Mouse (Mus musculus) liver, embryonic 15.5 days (tissue): ENCODE data around the gene Emc8. TPM values are rescaled to one million over a fixed set of nuclear protein-coding genes. Genes with fewer than 3 reads are reported as not detected.

Experiments
- ATAC-seq: fragments of 200-750 bp; cut with Nextera tagmentation; 2 replicates; pipeline ENCODE4 v1.8.0; 2017; ENCODE audit warnings: moderate number of reproducible peaks, mild to moderate bottlenecking, moderate library complexity; ENCODE audit not compliant: insufficient read depth
- H3K27ac ChIP-seq: fragments of 300-500 bp; sonication (generic); replicated peaks from 2 replicates; pipeline ENCODE4 v1.5.1; 2015; ENCODE audit warnings: mild to moderate bottlenecking, inconsistent platforms
- H3K27me3 ChIP-seq: fragments of 300-500 bp; sonication (generic); 2 replicates; pipeline ENCODE4 v1.6.1; 2015; ENCODE audit warnings: mild to moderate bottlenecking, inconsistent platforms
- H3K36me3 ChIP-seq: fragments of 300-500 bp; sonication (generic); replicated peaks from 2 replicates; pipeline ENCODE4 v1.6.1; 2015; ENCODE audit warnings: moderate library complexity, mild to moderate bottlenecking, inconsistent platforms
- H3K4me1 ChIP-seq: fragments of 300-500 bp; sonication (generic); replicated peaks from 2 replicates; pipeline ENCODE4 v1.6.1; 2015; ENCODE audit warnings: inconsistent platforms
- H3K4me2 ChIP-seq: fragments of 300-500 bp; sonication (generic); 2 replicates; pipeline ENCODE4 v1.6.1; 2015; ENCODE audit warnings: moderate library complexity, mild to moderate bottlenecking, inconsistent platforms
- H3K4me3 ChIP-seq: fragments of 300-500 bp; sonication (generic); replicated peaks from 2 replicates; pipeline ENCODE4 v1.5.1; 2015; ENCODE audit warnings: mild to moderate bottlenecking, inconsistent platforms
- H3K9ac ChIP-seq: fragments of 300-500 bp; sonication (generic); 2 replicates; pipeline ENCODE4 v1.6.1; 2015; ENCODE audit warnings: moderate library complexity, mild to moderate bottlenecking, inconsistent platforms
- H3K9me3 ChIP-seq: fragments of 300-500 bp; sonication (generic); replicated peaks from 2 replicates; pipeline ENCODE4 v1.6.1; 2016; ENCODE audit warnings: inconsistent platforms
- WGBS: fragments of 180-500 bp; shearing (Covaris S2); methylation state at CpG from one replicate; pipeline ENCODE4 v1.1.7; 2015; ENCODE audit warnings: mixed read lengths; ENCODE audit not compliant: insufficient replicate concordance; 5-methylcytosine and 5-hydroxymethylcytosine counted together
- polyA plus RNA-seq: library from polyadenylated mRNA; unstranded; fragments of >200 nt; fragmentation: Nextera tagmentation; extraction: Ambion mirVana; gene quantifications from 2 replicates; pipeline ENCODE4 v1.2.1, GENCODE M21; 2015

The Emc8 gene
- polyA plus RNA-seq, 1 experiment from 2014 or later = 100 TPM

- Histone ChIP-seq H3K9me3 (no peaks in the 10 kb centered on the region), H3K4me2 (peak overlapping the region; percentile 84), H3K27ac (no peak overlapping the region), H3K4me3 (peak overlapping the region; percentile 56), H3K4me1 (peaks cover 15% of the 10 kb centered on the region), H3K9ac (peak overlapping the region; percentile 11; the same call in 1 of the 2 replicates), H3K36me3 (no peaks in the 10 kb centered on the region), H3K27me3 (peaks cover 77% of the 10 kb centered on the region)
- peak; percentile 63; the same call in 1 of the 2 replicates for ATAC-seq
- WGBS = under 1% methylated on average over 42 of the region's 42 CpGs
These were observed 34.0 kb downstream of the Emc8 start for GRCm38 (mm10) chr8:120634329-120634839.

GRCm38 (mm10) chr8:120633665-120634271 lies 34.6 kb downstream of the Emc8 start:
- no peak overlapping the region for H3K9ac ChIP-seq

GRCm38 (mm10) chr8:120632969-120633664 lies 35.3 kb downstream of the Emc8 start:
- Histone ChIP-seq H3K4me3 (peak overlapping the region; percentile 56), H3K27me3 (peaks cover 77% of the 10 kb centered on the region), H3K4me1 (peaks cover 15% of the 10 kb centered on the region), H3K4me2 (peak overlapping the region; percentile 84), H3K36me3 (no peaks in the 10 kb centered on the region), H3K9ac (no peak overlapping the region), H3K9me3 (no peaks in the 10 kb centered on the region), H3K27ac (no peak overlapping the region)
- ATAC-seq = no peak
- WGBS = 42% methylated on average over 17 of the region's 17 CpGs

More at GRCm38 (mm10) chr8:120633665-120634271, 34.6 kb downstream of the Emc8 start:
- no peak for ATAC-seq
- Histone ChIP-seq H3K27me3 (peaks cover 77% of the 10 kb centered on the region), H3K9me3 (no peaks in the 10 kb centered on the region), H3K36me3 (no peaks in the 10 kb centered on the region), H3K4me3 (peak overlapping the region; percentile 56), H3K4me2 (peak overlapping the region; percentile 84), H3K4me1 (peaks cover 15% of the 10 kb centered on the region), H3K27ac (no peak overlapping the region)
- 2% methylated on average over 44 of the region's 44 CpGs for WGBS

GRCm38 (mm10) chr8:120631441-120632375 lies 36.7 kb downstream of the Emc8 start:
- peaks cover 69% of the 10 kb centered on the region for H3K27me3 ChIP-seq
- no peak overlapping the region for H3K27ac ChIP-seq
- H3K9me3 ChIP-seq = no peaks in the 10 kb centered on the region

GRCm38 (mm10) chr8:120630848-120631247 lies 37.5 kb downstream of the Emc8 start:
- no peaks in the 10 kb centered on the region for H3K36me3 ChIP-seq
- no peak overlapping the region for H3K4me3 ChIP-seq
- no peak overlapping the region for H3K4me2 ChIP-seq
- no peak overlapping the region for H3K27ac ChIP-seq
- H3K9ac ChIP-seq = no peak overlapping the region
- H3K4me1 ChIP-seq = peaks cover 15% of the 10 kb centered on the region
- H3K27me3 ChIP-seq = peaks cover 60% of the 10 kb centered on the region
- ATAC-seq = no peak
- 27% methylated on average over 6 of the region's 6 CpGs for WGBS
- H3K9me3 ChIP-seq = no peaks in the 10 kb centered on the region

More at GRCm38 (mm10) chr8:120631441-120632375, 36.7 kb downstream of the Emc8 start:
- Histone ChIP-seq H3K4me2 (no peak overlapping the region), H3K9ac (no peak overlapping the region), H3K36me3 (no peaks in the 10 kb centered on the region), H3K4me1 (peaks cover 15% of the 10 kb centered on the region), H3K4me3 (no peak overlapping the region)
- WGBS = 76% methylated on average over 21 of the region's 21 CpGs
- ATAC-seq = no peak

GRCm38 (mm10) chr8:120630031-120630430 lies 38.3 kb downstream of the Emc8 start:
- Histone ChIP-seq H3K4me2 (no peak overlapping the region), H3K4me1 (peaks cover 15% of the 10 kb centered on the region), H3K27me3 (peaks cover 53% of the 10 kb centered on the region), H3K4me3 (no peak overlapping the region), H3K9me3 (no peaks in the 10 kb centered on the region), H3K27ac (no peak overlapping the region), H3K36me3 (no peaks in the 10 kb centered on the region), H3K9ac (no peak overlapping the region)
- 55% methylated on average over 5 of the region's 5 CpGs for WGBS
- ATAC-seq = no peak

GRCm38 (mm10) chr8:120627298-120627697 lies 41.1 kb downstream of the Emc8 start:
- no peak for ATAC-seq
- WGBS = 71% methylated on average over 5 of the region's 5 CpGs
- peaks cover 25% of the 10 kb centered on the region for H3K27me3 ChIP-seq

GRCm38 (mm10) chr8:120626461-120626860 lies 41.9 kb downstream of the Emc8 start:
- ATAC-seq = no peak

More at GRCm38 (mm10) chr8:120627298-120627697, 41.1 kb downstream of the Emc8 start:
- Histone ChIP-seq H3K4me3 (no peak overlapping the region), H3K27ac (no peak overlapping the region), H3K36me3 (no peaks in the 10 kb centered on the region), H3K9ac (no peak overlapping the region), H3K9me3 (no peaks in the 10 kb centered on the region), H3K4me1 (peaks cover 11% of the 10 kb centered on the region), H3K4me2 (no peak overlapping the region)

GRCm38 (mm10) chr8:120623608-120624007 lies 44.8 kb downstream of the Emc8 start:
- Histone ChIP-seq H3K36me3 (no peaks in the 10 kb centered on the region), H3K4me3 (no peak overlapping the region), H3K9me3 (no peaks in the 10 kb centered on the region), H3K27me3 (no peaks in the 10 kb centered on the region), H3K4me1 (peaks cover 35% of the 10 kb centered on the region), H3K27ac (no peak overlapping the region), H3K4me2 (no peak overlapping the region), H3K9ac (no peak overlapping the region)
- 19% methylated on average over 2 of the region's 2 CpGs for WGBS
- ATAC-seq = 0 out of 2 replicates have a peak, but pooled peaks have one; percentile 33

More at GRCm38 (mm10) chr8:120626461-120626860, 41.9 kb downstream of the Emc8 start:
- Histone ChIP-seq H3K9ac (no peak overlapping the region), H3K4me3 (no peak overlapping the region), H3K9me3 (no peaks in the 10 kb centered on the region), H3K27ac (no peak overlapping the region), H3K27me3 (peaks cover 17% of the 10 kb centered on the region), H3K36me3 (no peaks in the 10 kb centered on the region), H3K4me2 (no peak overlapping the region), H3K4me1 (peaks cover 19% of the 10 kb centered on the region)
- 66% methylated on average over 11 of the region's 11 CpGs for WGBS

- 61% methylated on average over 14 of the region's 14 CpGs for WGBS
- Histone ChIP-seq H3K4me2 (no peak overlapping the region), H3K9me3 (no peaks in the 10 kb centered on the region), H3K9ac (no peak overlapping the region), H3K27me3 (no peaks in the 10 kb centered on the region), H3K4me1 (peaks cover 42% of the 10 kb centered on the region), H3K4me3 (no peak overlapping the region), H3K36me3 (no peaks in the 10 kb centered on the region), H3K27ac (no peak overlapping the region)
- no peak for ATAC-seq
These were observed 46.2 kb downstream of the Emc8 start for GRCm38 (mm10) chr8:120622161-120622560.
